Mouse (Mus musculus) activated CD4-positive, CD25-positive, alpha-beta regulatory T cell, adult 4 months (primary cell): ENCODE measurements at regions not wholly inside any gene's neighbourhood (a gene's known extent, or its start where the extent isn't known, plus 50 kb on each side); places are given as distances from the start of the nearest gene placed in this dataset.
"Not testable (repeated sequence)": the region's sequence is repeated elsewhere in the genome, so short reads cannot be mapped to it uniquely, and the experiment has no call there.

Experiments
- ATAC-seq: one replicate; pipeline ENCODE4 v1.8.0; 2017

- ATAC-seq = no peak
These were observed 472.6 kb upstream of the Sall1 start for GRCm38 (mm10) chr8:89516602-89517001.

GRCm38 (mm10) chr8:89514270-89514669, 470.3 kb upstream of the Sall1 start:
- no peak for ATAC-seq

- no peak for ATAC-seq
These were observed 463.7 kb upstream of the Sall1 start for GRCm38 (mm10) chr8:89507639-89508038.

- no peak for ATAC-seq
These were observed 459.7 kb upstream of the Sall1 start for GRCm38 (mm10) chr8:89503545-89504234.

GRCm38 (mm10) chr8:89503030-89503429, 459.1 kb upstream of the Sall1 start:
- ATAC-seq = no peak

GRCm38 (mm10) chr8:89501756-89502155, 457.8 kb upstream of the Sall1 start:
- ATAC-seq = no peak

GRCm38 (mm10) chr8:89499831-89500230, 455.9 kb upstream of the Sall1 start:
- no peak for ATAC-seq

- no peak for ATAC-seq
These were observed 454.2 kb upstream of the Sall1 start for GRCm38 (mm10) chr8:89498088-89498695.

GRCm38 (mm10) chr8:89492336-89492735, 448.4 kb upstream of the Sall1 start:
- no peak for ATAC-seq

GRCm38 (mm10) chr8:89482481-89482880, 438.5 kb upstream of the Sall1 start:
- not testable (repeated sequence) for ATAC-seq

- no peak for ATAC-seq
These were observed 433.0 kb upstream of the Sall1 start for GRCm38 (mm10) chr8:89476930-89477329.

GRCm38 (mm10) chr8:89471116-89471515, 427.2 kb upstream of the Sall1 start:
- ATAC-seq = no peak

- ATAC-seq = no peak
These were observed 424.8 kb upstream of the Sall1 start for GRCm38 (mm10) chr8:89468782-89469220.

GRCm38 (mm10) chr8:89465211-89465753, 421.3 kb upstream of the Sall1 start:
- no peak for ATAC-seq

GRCm38 (mm10) chr8:89456517-89456916, 412.6 kb upstream of the Sall1 start:
- no peak for ATAC-seq

- ATAC-seq = no peak
These were observed 411.8 kb upstream of the Sall1 start for GRCm38 (mm10) chr8:89455731-89456130.

- no peak for ATAC-seq
These were observed 410.2 kb upstream of the Sall1 start for GRCm38 (mm10) chr8:89454197-89454596.

GRCm38 (mm10) chr8:89453724-89454123, 409.8 kb upstream of the Sall1 start:
- no peak for ATAC-seq

GRCm38 (mm10) chr8:89444466-89444865, 400.5 kb upstream of the Sall1 start:
- ATAC-seq = no peak

GRCm38 (mm10) chr8:89439304-89439703, 395.3 kb upstream of the Sall1 start:
- no peak for ATAC-seq

- no peak for ATAC-seq
These were observed 383.0 kb upstream of the Sall1 start for GRCm38 (mm10) chr8:89426969-89427368.

GRCm38 (mm10) chr8:89415287-89415686, 371.3 kb upstream of the Sall1 start:
- ATAC-seq = no peak

- ATAC-seq = no peak
These were observed 368.5 kb upstream of the Sall1 start for GRCm38 (mm10) chr8:89412500-89412899.

GRCm38 (mm10) chr8:89412046-89412445, 368.1 kb upstream of the Sall1 start:
- ATAC-seq = no peak
